Mouse (Mus musculus): ENCODE measurements around the gene 6030468B19Rik.
"Not testable (repeated sequence)": the region's sequence is repeated elsewhere in the genome, so short reads cannot be mapped to it uniquely, and the experiment has no call there.

Gene 6030468B19Rik

GRCm38 (mm10) chr11:117829671-117830215 lies 32.3 kb downstream of the 6030468B19Rik start:
- DNase-seq: peak; percentile 91

- DNase-seq: no peak
Measured at GRCm38 (mm10) chr11:117830401-117830800, 32.9 kb downstream of the 6030468B19Rik start.

- DNase-seq: no peak
Measured at GRCm38 (mm10) chr11:117832086-117832969, 34.9 kb downstream of the 6030468B19Rik start.

- DNase-seq: not testable (repeated sequence)
Measured at GRCm38 (mm10) chr11:117833509-117833908, 36.0 kb downstream of the 6030468B19Rik start.

GRCm38 (mm10) chr11:117834086-117834485 lies 36.6 kb downstream of the 6030468B19Rik start:
- DNase-seq: peak; percentile 85

- peak; percentile 60 for DNase-seq
Measured at GRCm38 (mm10) chr11:117836306-117836705, 38.8 kb downstream of the 6030468B19Rik start.

- peak; percentile 65 for DNase-seq
Measured at GRCm38 (mm10) chr11:117838572-117838971, 41.1 kb downstream of the 6030468B19Rik start.

- no peak for DNase-seq
Measured at GRCm38 (mm10) chr11:117839021-117839420, 41.6 kb downstream of the 6030468B19Rik start.

GRCm38 (mm10) chr11:117840910-117841309 lies 43.5 kb downstream of the 6030468B19Rik start:
- no peak for DNase-seq

GRCm38 (mm10) chr11:117843434-117843833 lies 46.0 kb downstream of the 6030468B19Rik start:
- DNase-seq: no peak

GRCm38 (mm10) chr11:117844997-117845396 lies 47.5 kb downstream of the 6030468B19Rik start:
- peak; percentile 84 for DNase-seq

GRCm38 (mm10) chr11:117845651-117846050 lies 48.2 kb downstream of the 6030468B19Rik start:
- DNase-seq: no peak

- peak; percentile 86 for DNase-seq
Measured at GRCm38 (mm10) chr11:117846640-117847039, 49.2 kb downstream of the 6030468B19Rik start.

GRCm38 (mm10) chr11:117847593-117848215 lies 50.2 kb downstream of the 6030468B19Rik start:
- no peak for DNase-seq

GRCm38 (mm10) chr11:117848271-117848984 lies 51.0 kb downstream of the 6030468B19Rik start:
- no peak for DNase-seq

GRCm38 (mm10) chr11:117848985-117849671 lies 51.7 kb downstream of the 6030468B19Rik start, which contains the start of gene Birc5:
Gene Birc5 (plus strand): TSS chr11:117849251.
- peak; percentile 94 for DNase-seq

GRCm38 (mm10) chr11:117852875-117853274 lies 55.4 kb downstream of the 6030468B19Rik start:
- no peak for DNase-seq

GRCm38 (mm10) chr11:117854241-117854640 lies 56.8 kb downstream of the 6030468B19Rik start:
- DNase-seq: no peak

GRCm38 (mm10) chr11:117855360-117855759 lies 57.9 kb downstream of the 6030468B19Rik start:
- DNase-seq: no peak

- no peak for DNase-seq
Measured at GRCm38 (mm10) chr11:117855975-117856374, 58.5 kb downstream of the 6030468B19Rik start.

Data from kidney, adult 11 months (tissue).